Mouse (Mus musculus) cerebral cortex, adult 2 months (tissue): ENCODE measurements around the gene Ybx2.

ENCODE experiments used
- WGBS: fragments of 180-500 bp; shearing (Covaris S2); methylation state at CpG from one replicate; pipeline ENCODE4 v1.1.7; 2018; 5-methylcytosine and 5-hydroxymethylcytosine counted together

The Ybx2 gene

GRCm38 (mm10) chr11:69935137-69935879 is at the start of gene Ybx2:
TSS of gene Ybx2 (plus strand) at chr11:69935796.
- 2% methylated on average over 62 of the region's 62 CpGs for WGBS

DNA sequence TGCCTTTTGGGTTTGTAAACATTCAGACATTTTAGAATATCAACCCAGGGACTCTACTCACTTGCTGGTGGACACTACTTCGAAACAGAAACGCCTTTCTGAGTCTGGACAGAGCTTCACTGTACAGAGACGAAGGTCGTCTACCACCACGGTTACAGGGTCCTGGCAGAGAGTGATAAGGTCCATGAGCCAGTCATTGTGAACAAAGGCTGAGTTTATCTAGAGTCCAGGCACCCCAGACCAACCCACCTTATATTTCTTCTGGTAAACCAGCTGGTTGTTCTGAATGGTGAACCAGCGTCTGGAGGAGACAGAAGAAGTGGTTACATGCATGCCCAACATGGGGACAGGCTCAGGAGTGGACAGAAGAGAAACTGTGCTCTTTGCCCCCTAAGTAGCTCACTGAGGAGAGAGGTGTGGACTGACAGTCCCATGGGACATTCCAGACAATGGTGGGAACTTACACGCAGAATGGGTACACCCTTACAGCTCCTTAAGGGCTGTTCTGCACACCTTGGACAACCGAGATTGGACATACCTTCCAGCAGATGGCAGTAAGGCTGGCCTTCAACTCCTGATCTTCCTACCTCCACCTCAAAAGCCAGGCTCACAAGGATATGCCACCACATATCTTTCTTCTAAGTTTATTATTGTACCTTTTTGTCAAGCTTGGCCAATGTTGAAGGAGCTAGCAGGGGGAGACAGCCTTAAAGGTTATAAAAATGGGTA is 48.5 kb upstream of the Ybx2 start:
- WGBS, result 68% methylated on average over 8 of the region's 8 CpGs

GRCm38 (mm10) chr11:69891482-69891881 is 44.1 kb upstream of the Ybx2 start:
- WGBS, result 54% methylated on average over 4 of the region's 4 CpGs

DNA sequence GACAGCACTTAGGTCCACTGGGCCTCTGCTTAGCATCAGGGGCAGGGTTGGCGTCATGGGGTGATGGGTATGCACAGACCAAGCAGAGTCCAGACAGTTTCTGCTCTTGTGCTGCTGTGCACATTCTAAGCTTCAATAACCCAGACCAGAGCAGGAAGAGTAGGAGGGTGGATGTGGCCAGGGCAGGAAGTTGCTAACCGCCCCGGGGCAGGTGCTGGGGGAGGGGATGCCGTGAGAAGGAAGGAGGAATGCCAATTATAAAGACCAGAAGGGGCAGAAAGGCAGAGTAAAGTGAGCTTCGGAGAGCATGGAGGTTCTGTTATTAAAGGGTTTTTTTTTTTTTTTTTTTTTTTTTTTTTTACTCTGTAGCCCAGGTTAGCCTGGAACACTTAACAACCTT is 40.9 kb upstream of the Ybx2 start:
- WGBS, result 75% methylated on average over 5 of the region's 5 CpGs

DNA sequence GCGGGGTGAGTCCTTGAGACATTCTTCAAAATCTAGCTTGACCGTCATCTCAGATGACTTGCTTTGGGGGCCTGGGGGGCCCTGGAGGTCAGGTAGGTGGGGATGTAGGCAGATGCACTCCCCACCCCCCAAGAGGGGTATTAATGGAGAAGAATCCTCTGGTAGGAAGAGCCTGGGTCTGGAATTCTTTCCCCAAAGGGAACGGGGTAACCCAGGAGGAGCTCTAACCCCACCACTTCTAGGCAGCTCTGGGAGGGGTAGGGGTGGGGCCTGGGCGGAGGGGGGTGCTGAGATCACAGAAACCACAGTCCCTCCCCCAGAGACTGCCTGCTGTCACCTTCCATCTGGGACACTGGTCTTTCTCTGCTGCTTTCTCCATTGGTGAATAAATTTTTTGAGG is 40.3 kb upstream of the Ybx2 start, which contains the start of gene Acap1:
Gene Acap1 (minus strand): TSS at position 249 of the 400 bp plus-strand sequence.
- 70% methylated on average over 4 of the region's 4 CpGs for WGBS

- 29% methylated on average over 4 of the region's 4 CpGs for WGBS
Observed at GRCm38 (mm10) chr11:69899870-69900269, 35.7 kb upstream of the Ybx2 start.

- WGBS, result 1% methylated on average over 38 of the region's 38 CpGs
Observed at GRCm38 (mm10) chr11:69900471-69901405, 34.9 kb upstream of the Ybx2 start, which contains the start of the genes 2810408A11Rik and Neurl4. TSS of gene 2810408A11Rik (minus strand) at chr11:69900987. TSS of gene Neurl4 (plus strand) at chr11:69901072.

DNA sequence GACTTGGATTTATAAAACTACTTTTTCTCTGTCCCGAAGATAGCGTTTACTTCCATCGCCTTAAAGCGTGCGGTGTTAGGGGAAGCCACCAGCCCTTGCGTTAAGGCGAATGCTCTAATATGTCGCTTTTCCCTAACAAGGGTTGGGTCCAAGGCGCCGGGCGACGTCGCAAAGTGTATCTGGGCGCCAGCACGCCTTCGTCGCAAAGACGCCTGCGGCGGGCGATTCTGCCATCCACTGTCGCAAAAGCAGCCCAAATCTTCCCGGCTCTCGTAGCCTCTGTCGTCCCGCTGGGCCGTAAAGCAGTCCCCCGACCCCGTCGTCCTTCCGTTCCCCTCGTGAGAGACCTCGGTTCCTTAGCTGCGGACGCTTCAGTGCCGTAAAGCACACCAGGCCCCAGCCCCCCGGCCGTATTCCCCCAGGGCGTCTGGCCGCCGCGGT is 34.2 kb upstream of the Ybx2 start:
- under 1% methylated on average over 42 of the region's 42 CpGs for WGBS

- under 1% methylated on average over 39 of the region's 39 CpGs for WGBS
Observed at GRCm38 (mm10) chr11:69901993-69902392, 33.6 kb upstream of the Ybx2 start.

DNA sequence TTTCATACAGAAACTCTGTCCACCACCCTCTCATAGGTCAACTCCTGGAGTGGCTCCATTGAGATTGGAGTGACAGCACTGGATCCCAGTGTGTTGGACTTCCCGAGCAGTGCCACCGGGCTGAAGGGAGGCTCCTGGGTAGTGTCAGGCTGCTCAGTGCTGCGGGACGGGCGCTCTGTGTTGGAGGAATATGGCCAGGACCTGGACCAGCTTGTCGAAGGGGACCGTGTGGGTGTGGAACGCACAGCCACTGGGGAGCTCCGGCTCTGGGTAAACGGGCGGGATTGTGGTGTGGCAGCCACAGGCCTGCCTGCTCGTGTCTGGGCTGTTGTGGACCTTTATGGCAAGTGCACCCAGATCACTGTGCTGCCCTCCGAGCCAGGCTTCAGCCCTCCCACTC is 32.6 kb upstream of the Ybx2 start:
- 76% methylated on average over 13 of the region's 13 CpGs for WGBS

DNA sequence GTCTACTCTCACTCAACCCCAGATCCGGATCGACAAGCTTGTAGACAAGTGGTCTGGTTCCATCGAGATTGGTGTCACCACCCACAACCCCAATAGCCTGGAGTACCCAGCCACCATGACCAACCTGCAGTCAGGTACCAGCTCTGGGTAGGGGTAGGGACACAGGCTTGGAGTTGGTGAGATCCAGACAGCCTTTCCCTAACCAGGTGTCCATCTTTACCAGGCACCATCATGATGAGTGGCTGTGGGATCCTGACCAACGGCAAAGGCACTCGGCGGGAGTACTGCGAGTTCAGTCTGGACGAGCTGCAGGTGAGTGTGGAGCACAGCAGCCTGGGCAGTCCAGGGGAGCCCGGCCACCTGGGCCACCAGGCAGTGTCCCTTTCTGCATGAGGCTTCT is 31.3 kb upstream of the Ybx2 start:
- WGBS, result 97% methylated on average over 9 of the region's 9 CpGs

- 87% methylated on average over 11 of the region's 11 CpGs for WGBS
Observed at GRCm38 (mm10) chr11:69908645-69909044, 27.0 kb upstream of the Ybx2 start.

DNA sequence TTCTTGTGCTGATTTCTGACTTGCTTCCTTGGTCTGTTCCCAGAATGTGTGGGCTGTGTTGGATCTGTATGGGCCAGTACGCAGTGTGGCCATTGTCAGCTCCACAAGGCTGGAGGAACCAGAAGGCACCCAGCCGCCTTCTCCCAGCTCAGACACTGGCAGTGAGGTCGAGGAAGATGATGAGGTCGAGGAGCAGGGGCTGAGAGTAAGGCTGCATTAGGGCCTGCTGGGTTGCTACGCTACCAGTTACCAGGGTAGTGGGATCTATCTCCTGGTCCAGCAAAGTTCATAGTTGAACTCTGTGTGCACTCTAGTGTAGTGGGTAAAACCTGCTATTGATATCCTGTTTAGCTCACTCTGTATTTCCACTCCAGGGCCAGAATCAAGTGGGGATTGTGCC is 26.4 kb upstream of the Ybx2 start:
- 80% methylated on average over 5 of the region's 5 CpGs for WGBS

DNA sequence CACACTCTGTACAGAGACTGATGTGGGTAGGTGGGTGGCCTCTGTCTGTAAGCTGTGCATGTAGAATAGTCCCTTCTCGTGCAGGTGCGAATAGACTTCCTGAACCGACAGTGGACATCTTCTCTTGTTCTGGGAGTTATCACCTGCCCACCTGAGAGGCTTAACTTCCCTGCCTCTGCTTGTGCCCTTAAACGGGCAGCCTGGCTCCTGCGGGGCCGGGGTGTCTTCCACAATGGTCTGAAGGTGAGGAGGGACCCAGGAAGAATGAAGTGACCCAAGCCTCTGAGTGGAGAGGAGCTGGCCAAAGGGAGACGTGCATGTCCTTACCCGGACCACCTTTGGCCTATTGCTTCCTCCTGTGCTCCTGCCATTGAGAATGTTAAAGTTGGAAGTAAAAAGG is 25.4 kb upstream of the Ybx2 start:
- WGBS, result 92% methylated on average over 8 of the region's 8 CpGs

GRCm38 (mm10) chr11:69910781-69911560 is 24.6 kb upstream of the Ybx2 start:
- 95% methylated on average over 17 of the region's 17 CpGs for WGBS

GRCm38 (mm10) chr11:69911701-69912100 is 23.9 kb upstream of the Ybx2 start:
- 88% methylated on average over 6 of the region's 6 CpGs for WGBS

GRCm38 (mm10) chr11:69912716-69913530 is 22.7 kb upstream of the Ybx2 start:
- WGBS, result 76% methylated on average over 15 of the region's 15 CpGs

- 2% methylated on average over 61 of the region's 61 CpGs for WGBS
Observed at GRCm38 (mm10) chr11:69913554-69914371, 21.8 kb upstream of the Ybx2 start, which contains the start of gene Gps2. TSS of gene Gps2 (plus strand) at chr11:69913888.

DNA sequence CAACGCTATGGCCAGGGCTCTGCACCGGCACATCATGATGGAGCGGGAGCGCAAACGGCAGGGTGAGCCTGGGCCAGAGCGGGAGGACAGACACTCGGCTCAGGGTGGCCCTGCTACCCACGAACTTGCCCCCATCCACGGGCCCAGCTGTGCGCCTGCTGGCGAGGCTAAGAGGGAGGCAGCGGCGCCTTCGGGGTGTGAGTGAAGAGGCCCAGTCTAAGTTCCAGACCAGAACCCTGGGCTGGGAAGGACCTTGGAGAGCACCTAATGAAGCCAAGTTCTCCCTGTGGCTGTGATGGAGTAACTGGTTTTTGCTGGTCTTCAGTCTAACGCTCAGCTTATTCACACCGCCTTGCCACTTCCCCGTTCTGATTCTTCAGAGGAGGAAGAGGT is 21.2 kb upstream of the Ybx2 start:
- 1% methylated on average over 17 of the region's 17 CpGs for WGBS
